Mouse (Mus musculus) ovary, postnatal 14 days (tissue): Measurements from ENCODE around the gene Lifr.

Source experiments
- DNase-seq: peaks from one replicate; pipeline ENCODE4 v3.0.0; 2022; ENCODE audit warnings: low spot score

Lifr gene

DNA sequence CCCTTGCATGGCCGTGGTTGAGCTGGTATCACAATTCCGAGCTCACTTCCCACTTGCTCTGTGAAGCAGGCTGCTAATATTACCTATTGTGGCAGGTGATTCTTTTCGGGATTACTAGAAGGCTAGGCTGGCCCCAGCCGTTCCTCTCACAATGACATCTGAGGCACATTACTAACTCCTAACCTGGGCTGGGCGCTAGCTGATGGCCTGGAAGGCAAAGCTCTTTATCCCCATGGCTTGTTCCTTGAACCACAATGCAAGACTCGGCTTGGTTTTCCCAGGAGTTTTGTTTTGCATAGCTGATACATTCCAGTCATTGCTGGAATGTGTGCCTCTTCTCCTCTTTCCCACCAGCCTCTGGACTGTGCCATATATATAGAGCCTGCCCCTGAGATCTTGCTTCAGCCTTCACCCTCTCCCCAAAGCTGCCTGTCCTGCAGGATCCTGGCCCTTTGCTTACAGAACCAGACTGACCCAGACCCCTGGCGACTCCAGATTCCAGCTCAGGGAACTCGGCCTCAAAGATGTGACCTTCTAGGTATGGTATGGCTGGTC, at the start of gene Lifr:
Lifr (plus strand) TSS at position 404 of the 555 bp plus-strand sequence.
- DNase-seq, result no peak

DNA sequence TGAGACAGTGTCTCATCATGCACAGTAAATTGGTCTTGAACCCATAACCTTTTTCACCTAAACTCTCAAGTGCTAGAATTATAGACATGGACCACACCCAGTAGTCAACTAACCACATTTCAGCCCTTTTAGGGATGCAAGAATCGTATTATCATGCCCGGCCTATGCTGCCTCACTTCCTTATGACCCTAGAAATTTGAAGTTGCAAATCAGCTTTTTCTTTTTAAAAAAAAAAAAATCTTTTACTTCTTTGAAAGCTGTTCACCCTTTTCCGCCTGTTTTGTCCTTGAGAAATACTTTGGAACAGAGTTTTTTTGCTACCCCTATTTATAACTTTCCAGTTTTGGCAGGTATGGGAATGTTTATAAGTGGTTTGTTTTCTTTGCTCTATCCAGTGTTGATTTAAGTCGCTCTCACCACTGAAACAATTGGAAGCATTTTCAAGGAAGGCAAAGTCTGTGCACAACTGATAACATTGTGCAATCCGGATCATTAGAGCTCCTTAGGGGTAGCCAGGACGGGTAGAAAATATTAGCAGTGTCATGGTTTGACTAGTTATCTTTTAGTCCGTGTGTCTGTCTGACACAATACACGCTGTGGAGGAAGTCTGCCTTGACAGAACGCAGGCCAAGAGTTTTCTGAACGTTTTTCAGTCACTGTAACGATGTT, 46.2 kb upstream of the Lifr start:
- DNase-seq, result no peak

DNA sequence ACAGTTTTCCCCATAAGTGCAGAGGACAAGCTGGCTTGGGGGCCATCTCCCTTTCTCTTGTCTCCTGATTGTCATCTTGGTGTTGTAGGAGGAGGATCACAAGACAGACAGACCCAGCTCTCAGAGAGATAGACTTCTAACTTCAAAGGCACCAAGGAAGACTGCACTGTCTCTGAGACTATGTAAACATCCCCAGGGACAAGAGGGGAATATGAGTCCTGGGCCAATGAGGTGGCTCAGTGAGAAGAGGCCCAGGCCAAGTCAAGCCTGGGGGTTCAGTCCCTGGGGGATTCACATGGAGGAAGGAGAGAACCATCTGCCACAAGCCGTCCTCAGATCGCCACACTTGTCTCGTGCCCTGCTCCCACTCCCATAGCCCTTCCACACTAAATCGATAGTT, 45.4 kb upstream of the Lifr start:
- no peak for DNase-seq

DNA sequence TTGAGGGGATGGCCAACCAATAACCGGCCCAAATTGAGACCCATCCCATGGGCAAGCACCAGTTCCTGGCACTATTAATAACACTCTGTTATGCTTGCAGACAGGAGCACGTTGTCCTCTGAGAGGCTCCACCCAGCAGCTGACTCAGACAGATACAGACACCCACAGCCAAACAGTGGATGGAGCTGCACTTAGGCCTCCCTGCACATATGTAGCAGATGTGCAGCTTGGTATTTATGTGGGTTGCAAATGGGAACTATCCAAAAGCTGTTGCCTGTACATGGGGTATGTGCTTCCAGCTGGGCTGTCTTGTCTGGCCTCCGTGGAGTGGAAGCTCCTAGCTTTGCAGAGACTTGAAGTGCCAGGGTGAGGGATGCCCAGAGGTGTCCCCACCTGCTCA, 42.5 kb upstream of the Lifr start:
- DNase-seq, result no peak

DNA sequence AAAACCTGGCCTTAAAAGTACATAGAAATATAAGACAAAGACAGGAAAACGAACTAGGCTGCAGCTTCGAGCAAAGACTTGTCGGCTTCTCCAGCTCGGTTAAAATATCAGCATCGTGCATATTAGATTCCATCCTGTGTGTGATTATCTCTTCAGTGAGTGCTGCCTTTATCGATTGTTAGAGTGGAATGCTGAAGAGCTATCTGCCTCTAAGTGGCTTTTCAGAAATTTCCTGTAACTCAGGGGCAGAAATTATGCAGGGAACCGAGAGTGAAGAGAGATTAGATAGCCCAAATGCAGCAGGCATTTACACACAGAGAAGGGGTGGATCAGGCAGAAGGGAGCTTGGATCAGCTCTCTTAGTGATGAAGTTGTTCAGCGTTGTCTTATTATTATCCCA, 41.5 kb upstream of the Lifr start:
- no peak for DNase-seq

DNA sequence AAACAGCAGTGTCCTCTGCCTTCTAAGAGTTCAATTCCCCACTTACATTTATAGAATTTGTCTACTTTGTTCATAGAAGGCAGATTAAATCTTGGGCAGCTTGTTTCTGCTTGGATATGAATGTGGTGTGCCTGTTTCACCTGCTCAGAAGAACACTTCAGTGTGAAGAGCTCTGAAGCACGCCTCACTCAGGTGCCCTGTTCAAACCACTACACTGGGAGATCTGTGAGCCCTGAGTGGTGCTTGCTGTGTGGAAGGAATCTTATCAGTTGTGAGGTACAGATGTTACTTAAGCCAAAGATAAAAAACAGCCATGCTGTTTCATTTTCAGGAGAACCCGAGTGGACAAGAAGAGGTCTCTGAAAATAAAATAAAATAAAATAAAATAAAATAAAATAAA, 38.7 kb upstream of the Lifr start:
- no peak for DNase-seq

DNA sequence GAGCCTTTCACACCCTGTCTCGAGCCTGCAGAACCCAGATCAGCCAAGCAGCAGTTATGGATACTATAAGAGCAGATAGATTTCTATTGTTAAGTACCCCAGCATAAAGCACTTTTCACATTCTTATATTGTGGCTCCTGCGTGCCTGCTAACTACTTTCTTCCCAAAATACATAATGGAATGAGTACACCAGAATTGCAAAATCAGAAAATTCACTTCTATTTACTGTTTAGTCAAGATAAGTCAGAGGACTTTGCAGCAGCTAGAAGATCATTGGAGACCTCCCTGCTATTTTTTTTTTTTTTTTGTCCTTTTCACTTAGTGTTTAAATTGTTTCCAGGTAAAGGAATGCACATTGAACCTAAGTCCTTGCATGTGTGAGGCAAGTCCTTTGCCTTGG, 38.3 kb upstream of the Lifr start:
- DNase-seq, result no peak

DNA sequence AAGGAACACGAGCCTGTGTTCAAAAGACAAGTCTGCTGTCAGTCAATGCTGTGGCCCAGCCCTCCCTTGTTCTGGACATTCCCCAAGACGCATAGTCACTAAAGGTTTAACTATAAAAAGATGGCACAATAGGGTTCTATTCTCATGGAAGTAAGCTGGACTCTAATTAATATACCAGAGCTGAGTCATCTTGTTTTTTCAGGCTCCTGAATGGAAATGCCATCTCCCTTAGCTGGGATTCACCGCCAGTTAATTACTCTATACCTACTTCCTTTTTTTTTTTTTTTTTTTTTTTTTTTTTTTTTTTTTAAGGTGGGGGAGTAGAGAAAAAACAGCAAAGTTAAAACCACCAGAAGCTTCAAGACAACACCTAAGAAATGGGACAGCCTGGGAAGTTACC, 33.6 kb upstream of the Lifr start:
- no peak for DNase-seq

DNA sequence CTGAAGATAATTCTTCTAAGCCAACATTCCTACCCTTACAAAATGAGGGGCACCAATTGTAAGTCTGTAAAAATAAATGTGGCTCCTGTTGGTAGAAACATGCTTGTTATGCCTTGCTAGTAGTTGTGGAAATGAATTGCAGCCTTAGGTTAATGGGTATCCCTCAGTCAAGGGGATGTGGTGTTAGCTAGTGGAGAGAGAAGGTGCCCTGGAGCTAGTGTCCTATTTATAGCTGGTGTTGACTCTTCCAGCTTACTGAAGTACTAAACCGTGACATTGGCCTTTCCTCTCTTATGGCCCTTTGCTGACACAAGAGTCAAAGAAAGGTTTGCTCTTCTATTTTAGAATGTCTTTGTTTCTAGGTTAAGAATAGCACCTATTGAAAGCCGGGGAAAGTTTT, 29.9 kb upstream of the Lifr start:
- no peak for DNase-seq

DNA sequence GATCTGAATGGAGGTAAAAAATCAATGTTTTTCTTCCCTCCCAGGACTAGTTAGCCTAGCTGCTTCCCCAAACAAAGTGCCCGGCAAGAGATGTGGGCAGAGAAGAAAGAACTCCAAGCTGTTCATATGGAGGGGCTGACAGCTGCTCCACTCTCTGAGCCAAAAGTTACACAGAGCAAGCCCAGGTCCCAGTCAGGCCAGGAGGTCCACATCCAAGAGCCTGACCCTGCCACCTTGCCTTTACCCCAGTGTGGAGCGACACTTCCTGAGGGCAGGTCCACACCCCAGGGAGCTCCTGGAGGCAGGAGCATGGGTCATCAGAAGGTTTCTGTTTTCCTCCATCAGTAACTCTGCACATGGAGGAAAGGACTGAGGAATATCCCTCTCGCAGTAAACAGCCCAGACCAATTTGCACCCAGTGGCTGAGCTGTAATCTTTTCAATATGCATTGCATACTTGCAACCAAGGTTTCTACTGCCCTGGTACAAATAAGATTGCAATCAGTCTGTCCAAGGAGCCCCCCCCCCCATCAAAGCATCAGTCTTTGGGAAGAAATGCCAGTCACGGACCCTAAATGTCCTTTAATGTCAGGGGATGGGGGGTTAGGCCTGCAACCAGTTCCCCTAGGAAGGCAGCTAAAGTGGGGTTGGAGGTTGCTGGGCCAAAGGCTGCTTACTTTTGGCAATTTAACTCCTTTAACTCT, 28.3 kb upstream of the Lifr start:
- no peak for DNase-seq

DNA sequence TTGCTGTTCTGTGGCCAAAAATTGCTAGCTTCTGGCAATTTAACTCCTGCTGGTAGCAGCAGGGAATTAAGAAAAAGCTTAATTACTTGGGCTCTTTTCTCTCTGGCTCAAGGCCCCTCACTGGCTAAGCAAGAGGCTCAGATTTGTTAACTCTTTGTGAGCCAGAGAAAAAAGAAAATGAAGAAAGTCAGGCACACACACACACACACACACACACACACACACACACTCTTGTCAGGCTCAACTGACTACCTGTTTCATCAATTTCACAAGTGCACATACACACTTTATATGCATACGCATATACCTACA, 27.8 kb upstream of the Lifr start:
- no peak for DNase-seq

DNA sequence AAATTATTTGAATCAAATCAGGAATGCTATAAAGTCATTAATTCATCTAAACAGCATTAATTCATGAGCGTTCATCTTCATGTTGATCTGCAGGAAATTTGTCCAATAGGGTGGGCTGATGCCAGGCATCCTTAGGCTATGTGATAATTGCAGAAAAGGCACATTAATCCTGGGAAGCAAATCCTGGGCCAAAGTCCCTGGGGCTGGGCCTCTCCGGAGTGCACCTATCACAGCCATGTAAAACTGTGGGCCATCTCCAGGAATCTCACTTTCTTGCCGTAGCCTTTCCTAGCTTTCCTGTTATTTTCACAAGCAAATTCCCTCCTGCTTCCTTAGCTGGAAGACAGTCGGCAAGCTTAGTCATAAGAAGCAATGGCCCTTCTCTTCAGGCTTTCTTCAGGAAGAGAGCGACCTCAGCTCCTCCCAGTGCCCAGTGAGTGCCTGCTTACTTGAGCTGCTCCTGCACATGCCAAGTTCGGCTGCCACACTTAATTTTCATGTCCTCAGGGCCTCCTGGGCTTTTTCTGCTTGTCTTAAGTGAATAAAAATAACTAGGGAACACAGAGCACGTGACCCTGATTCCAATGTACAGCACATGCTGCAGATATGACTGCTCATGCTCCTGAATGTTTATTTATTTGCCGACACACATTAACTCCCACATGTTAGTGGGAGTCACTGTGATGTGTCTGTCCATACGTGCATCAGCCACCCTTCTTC, 26.7 kb upstream of the Lifr start:
- no peak for DNase-seq

DNA sequence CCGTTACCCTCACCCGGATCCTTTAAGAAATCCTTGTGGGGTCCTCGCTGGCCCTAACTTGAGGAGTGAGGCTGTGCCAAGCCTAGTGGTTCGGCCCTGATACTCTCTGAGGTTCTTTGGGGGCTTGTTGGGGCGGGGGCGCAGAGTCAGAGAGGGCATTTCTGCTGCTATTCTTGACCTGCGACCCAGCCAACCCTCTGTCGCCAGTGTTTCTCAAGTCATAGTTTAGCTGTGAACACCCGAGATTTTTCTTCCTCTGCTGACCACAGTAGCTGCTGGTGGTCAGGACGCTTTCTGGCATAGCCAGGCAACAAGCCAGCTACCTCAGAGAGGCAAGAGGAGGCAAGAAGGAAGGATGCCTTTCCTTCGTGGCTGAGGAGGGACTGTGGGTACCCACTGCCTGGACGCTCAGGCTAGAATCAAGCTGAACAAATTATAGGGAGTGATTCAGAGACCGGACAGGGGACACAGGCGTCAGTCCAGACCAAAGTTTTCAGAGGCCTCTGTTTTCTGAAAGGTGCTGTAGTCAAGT, 25.4 kb upstream of the Lifr start:
- no peak for DNase-seq

DNA sequence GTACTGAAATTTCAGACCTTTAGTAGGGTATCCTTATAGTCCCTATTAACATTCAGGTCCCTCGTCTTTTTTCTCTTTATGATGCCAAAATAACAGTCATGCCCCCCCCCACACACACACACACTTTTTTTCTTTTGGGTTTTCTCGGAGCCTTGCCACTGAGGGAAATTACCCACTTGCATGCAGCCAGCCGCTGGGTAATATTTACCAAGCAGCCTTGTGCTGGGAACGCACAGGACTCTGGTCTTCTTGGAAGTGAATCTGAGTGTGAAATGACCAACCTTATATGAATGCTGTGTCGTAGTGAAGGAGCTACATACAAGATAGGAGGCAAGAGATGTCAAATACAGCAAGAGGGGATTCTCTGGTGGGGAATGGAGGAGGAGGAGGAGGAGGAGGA, 24.8 kb upstream of the Lifr start:
- DNase-seq, result no peak

DNA sequence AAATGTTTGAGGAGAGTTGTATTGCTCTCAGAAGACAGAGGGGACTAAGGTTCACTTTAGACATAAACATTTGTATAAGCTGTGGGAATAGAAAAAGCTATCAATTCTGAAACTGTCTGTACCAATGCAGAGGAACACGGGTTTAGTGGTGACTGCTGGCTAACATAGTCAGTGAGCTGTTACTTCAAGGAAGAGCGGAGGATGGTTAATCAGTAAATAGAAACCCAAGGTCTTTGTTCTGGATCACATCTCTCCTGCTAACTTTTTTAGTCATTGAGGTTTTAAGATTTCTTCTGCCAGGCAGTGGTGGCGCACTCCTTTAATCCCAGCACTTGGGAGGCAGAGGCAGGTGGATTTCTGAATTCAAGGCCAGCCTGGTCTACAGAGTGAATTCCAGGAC, 23.7 kb upstream of the Lifr start:
- DNase-seq, result no peak

DNA sequence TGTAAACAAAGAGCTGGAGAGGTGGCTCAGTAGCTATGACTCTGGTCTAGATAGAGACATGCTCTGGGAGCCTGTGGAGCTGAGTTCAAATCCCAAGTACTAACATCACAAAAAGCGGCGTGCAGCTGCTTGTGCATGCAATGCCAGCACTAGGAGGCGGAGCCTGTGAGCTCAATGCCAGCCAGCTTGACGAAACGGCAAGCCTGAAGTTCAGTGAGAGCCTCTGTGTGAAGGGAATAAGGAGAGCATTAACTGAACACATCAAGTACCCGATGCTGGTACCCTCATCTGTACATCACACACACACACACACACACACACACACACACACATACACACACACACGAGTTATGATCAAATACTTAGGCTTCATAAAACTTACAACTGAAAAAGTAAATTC, 21.0 kb upstream of the Lifr start:
- DNase-seq, result no peak

DNA sequence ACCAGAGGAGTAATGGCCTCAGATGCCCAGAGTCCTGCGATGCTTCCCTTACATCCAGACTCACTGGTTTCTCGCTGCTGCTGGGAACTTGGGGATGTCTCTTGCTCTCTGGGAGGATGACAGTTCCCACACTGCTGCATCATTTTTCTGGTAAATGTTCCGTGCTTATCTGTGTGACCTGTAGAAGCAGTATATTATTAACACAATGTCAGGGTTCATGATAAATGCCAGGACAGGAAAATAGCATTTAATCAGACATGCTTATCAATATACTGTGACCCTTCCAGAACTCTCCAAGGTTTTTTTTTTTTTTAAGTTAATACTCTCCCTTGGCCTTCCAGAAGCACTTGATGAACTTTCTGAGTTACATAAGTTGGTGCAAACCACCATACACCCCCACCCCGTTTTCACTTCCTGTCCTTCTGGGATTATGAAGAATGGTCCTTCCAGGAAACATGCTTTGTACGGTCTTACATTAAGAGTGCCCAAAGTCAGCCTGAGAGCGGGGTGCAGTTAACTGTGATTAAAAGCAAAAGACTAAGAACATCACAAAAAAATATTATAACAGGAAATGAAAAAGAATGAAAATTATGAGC, 20.1 kb upstream of the Lifr start:
- no peak for DNase-seq

DNA sequence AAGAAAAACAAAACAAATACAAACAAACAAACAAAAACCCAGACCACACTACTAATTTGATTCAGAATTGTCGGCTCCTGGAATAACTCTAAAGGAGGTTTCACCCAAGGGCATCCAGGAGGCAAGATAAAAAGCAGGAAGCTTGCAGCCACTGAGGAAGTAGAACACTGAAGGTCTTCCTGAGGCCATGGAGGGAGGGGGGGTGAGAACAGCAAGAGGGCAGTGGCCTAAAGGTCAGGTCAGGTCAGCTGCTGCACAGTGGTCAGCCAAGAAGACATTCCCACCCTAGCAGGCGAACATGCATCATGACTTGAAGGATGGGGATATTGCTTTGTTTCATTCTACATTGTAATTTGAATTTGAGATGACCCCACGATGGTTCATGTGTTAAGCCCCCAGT, 17.1 kb upstream of the Lifr start:
- DNase-seq, result no peak

DNA sequence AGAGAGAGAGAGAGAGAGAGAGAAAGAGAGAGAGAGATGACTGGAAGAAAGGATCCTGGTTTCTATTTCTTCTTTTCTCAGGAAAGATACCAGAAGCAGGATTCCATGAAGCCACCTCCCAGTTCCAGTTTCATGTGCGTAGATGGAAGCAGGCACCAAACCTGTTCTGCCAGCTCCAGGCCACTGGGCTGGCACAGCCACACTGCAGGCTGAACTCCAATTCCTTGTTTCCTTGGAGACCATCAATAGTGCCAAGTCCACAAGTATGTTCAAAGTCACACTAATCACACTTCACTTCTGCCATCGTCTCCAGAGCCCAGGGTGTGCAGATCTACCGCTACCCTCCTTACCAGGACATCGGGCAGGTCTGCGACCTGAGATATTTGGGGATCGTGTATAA, 15.2 kb upstream of the Lifr start:
- DNase-seq, result peak; percentile 37

DNA sequence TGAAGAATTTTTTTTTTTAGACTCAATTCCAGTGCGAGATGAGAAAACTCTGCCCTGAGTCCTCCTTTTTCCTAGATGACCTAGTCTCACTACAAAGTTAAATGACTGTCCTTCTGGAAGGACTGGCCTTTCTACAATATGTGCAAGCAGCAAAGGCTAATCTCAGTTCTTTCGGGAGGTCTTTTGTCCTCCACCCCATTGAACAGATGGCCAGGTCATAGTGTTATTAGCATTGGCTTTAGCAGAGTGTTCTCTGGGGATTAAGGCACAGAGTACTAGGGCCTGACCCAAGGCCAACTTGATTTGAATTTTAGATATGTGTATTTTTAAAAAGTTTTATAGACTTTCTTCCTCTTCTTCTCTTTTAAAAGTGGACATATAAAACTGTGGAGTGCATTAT, 12.1 kb upstream of the Lifr start:
- no peak for DNase-seq

DNA sequence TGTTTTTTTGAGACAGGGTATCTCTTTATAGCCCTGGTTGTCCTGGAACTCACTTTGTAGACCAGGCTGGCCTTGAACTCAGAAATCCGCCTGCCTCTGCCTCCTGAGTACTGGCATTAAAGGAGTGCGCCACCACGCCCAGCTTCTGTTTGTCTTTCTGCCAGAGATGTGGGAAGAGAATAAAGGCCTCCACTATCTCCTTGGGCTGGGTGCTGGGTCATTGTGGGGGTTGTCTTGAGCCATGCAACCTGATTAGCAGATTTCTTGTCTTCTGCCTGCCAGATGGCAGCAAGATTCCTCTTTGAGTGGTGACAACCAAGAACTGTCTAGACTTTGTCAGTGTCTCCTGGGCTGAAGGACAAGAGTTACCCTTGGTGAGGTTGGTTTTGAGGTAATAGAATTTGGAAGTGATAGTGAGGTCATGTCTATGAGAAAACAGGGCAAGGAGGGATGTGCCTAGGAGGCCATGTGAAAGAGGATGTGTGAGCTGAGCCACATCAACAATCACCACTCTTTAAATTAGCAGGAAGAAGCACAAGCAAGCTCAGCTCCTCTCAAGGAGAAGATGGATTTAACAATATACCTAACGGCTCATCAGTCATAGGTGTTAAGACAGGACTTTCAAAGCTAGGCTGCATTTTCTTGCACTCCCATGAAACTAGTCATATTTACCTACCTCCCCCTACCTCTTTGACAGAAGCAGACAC, 10.6 kb upstream of the Lifr start:
- DNase-seq, result no peak
